Mouse (Mus musculus) A20 (cell line): ENCODE data around the gene Poln.

ENCODE experiments used
- DNase-seq: peaks from one replicate; pipeline ENCODE4 v3.0.0-alpha.2; 2011; ENCODE audit warnings: low read depth, low spot score

The Poln gene

GRCm38 (mm10) chr5:34168950-34169891, at the start of gene Poln, which contains the start of gene Haus3:
Poln (minus strand) TSS chr5:34169448.
Haus3 (minus strand) TSS chr5:34169527.
- peak; percentile 99 for DNase-seq

GRCm38 (mm10) chr5:34218672-34219071, 49.4 kb upstream of the Poln start:
- no peak for DNase-seq

GRCm38 (mm10) chr5:34217756-34218155, 48.5 kb upstream of the Poln start:
- DNase-seq: no peak

- no peak for DNase-seq
These were observed 46.8 kb upstream of the Poln start for GRCm38 (mm10) chr5:34216025-34216424.

- DNase-seq: no peak
These were observed 44.4 kb upstream of the Poln start for GRCm38 (mm10) chr5:34213659-34214058.

GRCm38 (mm10) chr5:34210279-34210678, 41.0 kb upstream of the Poln start:
- peak; percentile 83 for DNase-seq

- no peak for DNase-seq
These were observed 38.3 kb upstream of the Poln start for GRCm38 (mm10) chr5:34207503-34207902.

GRCm38 (mm10) chr5:34205788-34206187, 36.5 kb upstream of the Poln start:
- DNase-seq: no peak

GRCm38 (mm10) chr5:34204911-34205310, 35.7 kb upstream of the Poln start:
- DNase-seq: no peak

GRCm38 (mm10) chr5:34202006-34202405, 32.8 kb upstream of the Poln start:
- DNase-seq: no peak

- DNase-seq: peak; percentile 50
These were observed 32.1 kb upstream of the Poln start for GRCm38 (mm10) chr5:34201396-34201795.

- DNase-seq: no peak
These were observed 29.4 kb upstream of the Poln start for GRCm38 (mm10) chr5:34198615-34199014.

GRCm38 (mm10) chr5:34197243-34197642, 28.0 kb upstream of the Poln start:
- DNase-seq: no peak

GRCm38 (mm10) chr5:34196423-34196822, 27.2 kb upstream of the Poln start:
- DNase-seq: peak; percentile 51

GRCm38 (mm10) chr5:34195786-34196185, 26.5 kb upstream of the Poln start:
- no peak for DNase-seq

- DNase-seq: no peak
These were observed 25.9 kb upstream of the Poln start for GRCm38 (mm10) chr5:34194975-34195662.

GRCm38 (mm10) chr5:34194426-34194825, 25.2 kb upstream of the Poln start:
- no peak for DNase-seq

GRCm38 (mm10) chr5:34191843-34192242, 22.6 kb upstream of the Poln start:
- peak; percentile 54 for DNase-seq

- DNase-seq: no peak
These were observed 21.8 kb upstream of the Poln start for GRCm38 (mm10) chr5:34191021-34191420.

- DNase-seq: no peak
These were observed 20.3 kb upstream of the Poln start for GRCm38 (mm10) chr5:34189521-34189920.

- DNase-seq: peak; percentile 84
These were observed 19.6 kb upstream of the Poln start for GRCm38 (mm10) chr5:34188856-34189255.

GRCm38 (mm10) chr5:34187601-34188316, 18.5 kb upstream of the Poln start, which contains the start of gene Mxd4:
Mxd4 (minus strand) TSS chr5:34187720.
- DNase-seq: peak; percentile 99
